Mouse (Mus musculus): Measurements from ENCODE around the gene Rbms1. TPM values are rescaled to one million over a fixed set of nuclear protein-coding genes. Genes with fewer than 3 reads are reported as not detected.
A peak's percentile ranks its signal among the peaks of the same experiment; 100 is the strongest.

Gene Rbms1
- polyA plus RNA-seq, 1 experiment from 2014 or later = 170 TPM

DNA sequence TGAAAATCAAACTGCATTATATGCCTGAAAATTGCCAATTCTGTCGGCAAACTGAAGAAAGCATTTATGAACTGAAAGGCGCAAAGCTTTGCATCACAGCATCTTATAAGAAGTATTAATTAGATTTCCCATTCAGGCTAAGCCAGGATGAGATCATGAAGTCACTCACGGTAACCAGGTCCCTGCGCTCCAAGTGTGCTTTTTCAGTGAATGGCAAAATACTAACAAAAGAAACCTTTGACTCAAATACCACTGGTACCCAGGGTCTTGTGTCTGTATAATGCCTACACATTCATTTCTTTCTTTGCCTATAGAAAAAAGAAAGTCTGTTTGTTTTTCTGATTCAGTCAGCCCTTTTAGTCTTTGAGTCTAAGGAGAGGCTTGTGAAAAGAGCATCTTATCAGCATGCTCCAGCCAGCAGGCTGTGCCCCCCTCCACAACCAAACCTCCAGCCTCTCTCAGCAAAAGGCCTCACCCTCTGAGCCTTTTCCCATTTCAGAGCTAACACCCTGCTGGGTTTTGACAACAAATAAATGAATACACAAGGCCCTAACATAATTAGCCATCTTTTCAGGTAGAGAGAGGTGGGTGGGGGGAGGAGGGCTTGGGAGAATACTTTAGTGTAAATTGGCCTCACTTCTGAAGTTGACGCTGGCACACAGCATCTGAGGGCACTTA lies 83.7 kb downstream of the Rbms1 start:
- Histone ChIP-seq H3K27ac (peak overlapping the region; percentile 78), H3K79me2 (ENCODE audit: inconsistent target) (peaks cover 63% of the 10 kb centered on the region), H3K4me3 (ENCODE audit: inconsistent target) (peak overlapping the region; percentile 61; the same call in 1 of the 2 replicates), H3K36me3 (ENCODE audit: inconsistent target) (no peaks in the 10 kb centered on the region)
- WGBS (ENCODE audit: missing documents) = 93% methylated on average over 4 of the region's 5 CpGs

DNA sequence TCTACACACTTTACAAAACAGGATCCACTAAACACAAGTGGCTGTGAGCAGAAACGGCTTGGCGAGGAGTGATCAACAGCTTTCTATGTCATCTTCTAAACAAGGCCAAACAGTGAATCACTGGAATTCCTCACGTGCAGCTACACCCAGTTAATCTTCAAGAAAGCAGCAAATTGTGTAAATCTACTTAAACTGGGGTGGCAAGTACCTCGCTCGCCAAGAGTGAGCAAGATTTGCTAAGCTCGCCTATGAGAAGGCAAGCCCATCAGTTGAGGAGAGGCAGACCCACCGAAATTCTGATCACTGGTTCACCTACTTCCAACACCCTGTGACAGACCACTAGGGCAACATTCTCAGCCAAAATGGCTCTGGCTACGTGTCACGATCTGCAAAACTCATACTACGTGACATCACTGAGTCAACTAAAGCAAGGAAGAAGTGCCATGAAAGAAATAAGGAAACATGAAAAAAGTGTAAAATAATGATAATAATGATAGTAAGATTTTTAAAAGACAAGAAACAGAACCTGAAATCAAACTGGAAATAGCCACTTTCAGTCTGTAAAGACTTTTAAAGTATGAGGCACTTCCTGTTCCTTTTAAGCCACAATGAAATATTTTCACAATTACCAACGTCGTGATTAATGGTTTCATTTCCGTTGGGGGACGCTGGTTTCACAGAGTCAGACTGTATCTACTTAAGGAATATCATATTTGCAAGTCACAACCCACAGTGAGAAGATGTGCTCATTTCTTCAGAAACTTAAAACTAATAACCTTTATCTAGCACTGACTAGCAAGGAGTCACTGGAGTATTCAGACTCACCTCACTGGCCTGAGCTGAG lies 85.2 kb downstream of the Rbms1 start:
- WGBS (ENCODE audit: missing documents) = 46% methylated on average over 14 of the region's 14 CpGs
- H3K36me3 ChIP-seq (ENCODE audit: inconsistent target) = no peaks in the 10 kb centered on the region
- H3K27ac ChIP-seq = peak overlapping the region; percentile 72
- H3K79me2 ChIP-seq (ENCODE audit: inconsistent target) = peaks cover 78% of the 10 kb centered on the region
- peak overlapping the region; percentile 8 for H3K4me3 ChIP-seq (ENCODE audit: inconsistent target)

DNA sequence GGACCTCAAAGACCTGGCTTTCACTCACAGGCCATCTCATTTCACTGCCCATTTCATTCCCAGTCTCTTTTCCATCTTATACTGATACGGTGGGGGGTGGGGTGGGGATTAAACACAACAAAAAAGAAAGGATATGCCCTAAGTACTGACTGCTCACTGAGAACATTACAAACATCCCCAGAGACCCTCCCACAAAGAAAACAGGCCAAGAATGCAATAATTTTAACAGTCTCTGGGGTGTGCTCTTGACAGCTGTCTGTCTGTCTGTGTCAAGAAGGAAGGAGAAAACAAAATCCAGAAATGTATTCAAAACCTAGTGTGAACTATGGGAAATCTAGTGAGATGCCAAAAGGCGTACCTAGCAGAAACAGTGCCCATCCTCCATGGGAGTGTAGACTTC lies 86.1 kb downstream of the Rbms1 start:
- no peak overlapping the region for H3K4me3 ChIP-seq (ENCODE audit: inconsistent target)
- 92% methylated on average over 2 of the region's 2 CpGs for WGBS (ENCODE audit: missing documents)
- H3K79me2 ChIP-seq (ENCODE audit: inconsistent target) = peaks cover 86% of the 10 kb centered on the region
- H3K36me3 ChIP-seq (ENCODE audit: inconsistent target) = no peaks in the 10 kb centered on the region
- peak overlapping the region; percentile 72 for H3K27ac ChIP-seq

DNA sequence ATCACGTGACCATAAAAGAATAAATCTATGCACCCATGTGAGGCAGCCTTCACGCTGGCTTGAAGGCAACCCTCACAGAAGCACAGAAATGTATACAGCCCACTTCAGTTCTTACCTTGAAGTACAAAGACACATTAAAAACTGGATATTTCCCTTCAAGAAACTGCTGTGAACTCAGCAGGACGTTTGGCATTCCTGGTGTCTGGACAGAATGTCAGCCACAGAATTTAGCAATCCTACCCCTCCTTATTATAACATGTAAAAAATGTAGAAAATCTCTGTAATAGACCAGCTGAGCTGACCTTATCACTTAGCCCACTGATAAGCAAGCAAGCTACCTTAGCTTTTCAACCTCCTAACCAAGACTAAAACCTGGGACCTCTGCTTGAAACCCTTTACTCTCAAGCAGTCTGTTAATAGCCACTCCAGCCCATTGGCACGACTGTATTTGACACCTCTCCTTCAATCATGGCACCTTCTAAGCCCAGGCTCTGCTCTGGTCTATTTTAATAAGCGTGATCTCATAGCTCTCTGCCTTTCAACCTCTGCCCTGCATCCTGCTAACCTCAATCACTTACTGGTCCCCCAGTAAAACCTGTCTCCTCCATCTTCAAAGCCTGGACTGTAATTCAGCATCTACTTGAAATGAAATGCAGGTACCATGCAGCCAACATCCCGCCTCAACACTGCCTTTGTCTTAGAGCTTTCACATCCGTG lies 90.7 kb downstream of the Rbms1 start:
- Histone ChIP-seq H3K4me3 (ENCODE audit: inconsistent target) (no peak overlapping the region), H3K27ac (no peak overlapping the region), H3K36me3 (ENCODE audit: inconsistent target) (no peaks in the 10 kb centered on the region), H3K79me2 (ENCODE audit: inconsistent target) (peaks cover 100% of the 10 kb centered on the region)
- 87% methylated on average over 7 of the region's 7 CpGs for WGBS (ENCODE audit: missing documents)

DNA sequence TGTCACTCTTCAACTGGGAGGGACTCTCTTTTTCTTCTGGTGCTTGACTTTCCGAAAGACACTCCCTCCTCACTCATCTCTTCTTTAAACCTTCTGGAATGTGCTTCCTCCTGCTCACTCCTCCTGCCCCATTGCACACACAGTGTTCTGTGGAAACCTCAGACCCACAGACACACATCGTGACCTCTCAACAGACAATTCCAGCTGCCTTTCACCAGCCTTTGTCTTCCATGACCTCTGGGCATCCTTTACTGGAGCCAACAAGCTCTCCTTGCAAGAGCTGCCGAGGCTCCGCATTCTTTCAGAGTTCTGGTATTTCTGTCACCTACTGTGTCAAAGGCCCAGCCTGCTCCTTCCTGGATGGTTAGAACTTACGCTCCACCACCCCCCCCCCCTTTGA lies 92.0 kb downstream of the Rbms1 start:
- H3K79me2 ChIP-seq (ENCODE audit: inconsistent target) = peaks cover 100% of the 10 kb centered on the region
- H3K4me3 ChIP-seq (ENCODE audit: inconsistent target) = no peak overlapping the region
- no peaks in the 10 kb centered on the region for H3K36me3 ChIP-seq (ENCODE audit: inconsistent target)
- 94% methylated on average over 5 of the region's 5 CpGs for WGBS (ENCODE audit: missing documents)
- no peak overlapping the region for H3K27ac ChIP-seq

DNA sequence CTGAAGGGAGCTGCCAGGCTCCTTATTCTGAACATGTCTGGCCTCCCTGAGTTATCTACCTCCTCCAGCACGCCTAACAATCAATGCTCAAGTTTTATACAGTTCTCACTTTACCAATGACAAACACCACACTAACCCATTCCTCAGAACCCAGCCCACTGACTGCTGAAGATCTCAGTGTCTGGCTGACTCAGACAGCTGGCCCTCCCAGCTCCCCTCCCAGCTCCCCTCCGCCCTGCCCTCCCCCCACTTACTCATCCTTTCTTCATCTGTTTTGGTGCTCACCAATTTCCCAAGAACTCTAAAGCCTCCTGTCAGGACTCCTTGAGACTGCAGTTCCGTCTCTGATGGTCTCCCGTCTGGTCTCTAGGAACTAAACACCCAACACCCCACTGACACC lies 92.5 kb downstream of the Rbms1 start:
- no peak overlapping the region for H3K27ac ChIP-seq
- H3K79me2 ChIP-seq (ENCODE audit: inconsistent target) = peaks cover 100% of the 10 kb centered on the region
- WGBS (ENCODE audit: missing documents) = 74% methylated on average over 4 of the region's 4 CpGs
- no peak overlapping the region for H3K4me3 ChIP-seq (ENCODE audit: inconsistent target)
- no peaks in the 10 kb centered on the region for H3K36me3 ChIP-seq (ENCODE audit: inconsistent target)

DNA sequence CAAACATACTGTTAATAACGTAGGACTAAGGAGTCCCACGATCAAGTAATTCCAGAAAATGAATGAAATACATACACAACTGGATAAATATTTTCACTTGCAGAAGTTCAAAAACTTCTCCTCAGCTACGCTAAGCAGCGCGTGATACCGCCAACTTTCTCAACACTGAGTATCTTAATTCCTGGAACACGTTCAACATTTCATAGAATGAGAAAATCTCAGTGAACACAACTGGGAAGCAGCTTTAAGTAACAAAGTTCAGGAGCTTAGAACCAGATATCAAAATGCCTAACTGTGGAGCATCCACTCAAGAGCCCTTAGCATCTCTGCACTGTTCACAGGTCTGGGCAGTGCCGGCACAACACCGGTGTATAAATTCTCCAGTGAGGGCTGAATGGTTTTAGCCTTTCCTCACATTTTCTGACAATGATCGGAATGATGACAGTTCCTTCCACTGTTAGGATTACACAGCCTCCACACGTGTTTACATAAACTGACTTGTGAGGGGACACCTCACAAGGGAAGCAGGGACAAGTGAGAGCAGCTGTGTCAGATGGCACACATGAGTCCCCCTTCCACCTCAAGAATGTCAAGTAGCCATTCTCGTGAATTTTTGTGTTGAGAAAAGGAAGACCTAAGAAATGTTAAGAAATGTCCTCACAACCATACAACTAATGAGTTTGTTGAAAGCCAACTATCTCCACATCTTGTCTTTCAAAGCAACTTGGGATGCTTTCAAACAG lies 93.8 kb downstream of the Rbms1 start:
- Histone ChIP-seq H3K79me2 (ENCODE audit: inconsistent target) (peaks cover 100% of the 10 kb centered on the region), H3K36me3 (ENCODE audit: inconsistent target) (no peaks in the 10 kb centered on the region), H3K4me3 (ENCODE audit: inconsistent target) (no peak overlapping the region), H3K27ac (no peak overlapping the region)
- WGBS (ENCODE audit: missing documents) = 94% methylated on average over 12 of the region's 12 CpGs

DNA sequence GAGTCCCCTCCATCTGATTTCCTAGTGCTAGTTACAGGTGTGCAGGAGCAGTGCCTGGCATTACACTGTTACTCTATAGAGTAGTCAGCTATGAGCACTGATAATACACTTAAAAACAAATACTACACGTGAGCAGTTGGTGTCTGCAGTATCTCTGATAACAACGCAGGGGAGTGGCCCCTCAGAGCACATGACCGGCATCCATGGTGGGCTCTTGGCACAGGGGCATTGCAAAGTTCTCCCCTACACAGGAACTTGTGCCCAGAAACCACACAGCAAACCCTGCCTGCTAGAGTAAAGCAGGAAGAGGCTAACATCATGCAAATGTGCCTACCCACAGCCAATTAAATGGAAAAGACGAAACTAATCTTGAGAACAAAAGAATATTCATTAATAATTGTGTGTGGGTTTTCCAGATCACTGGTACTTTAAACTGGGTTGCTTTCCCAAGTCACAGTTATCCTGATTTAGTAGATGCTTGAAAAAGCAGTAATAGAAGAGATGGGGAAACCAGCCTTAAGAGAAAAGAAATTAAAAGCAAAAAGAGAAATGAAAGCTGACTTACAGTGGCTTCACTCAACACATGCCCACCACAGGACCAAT lies 94.8 kb downstream of the Rbms1 start:
- Histone ChIP-seq H3K79me2 (ENCODE audit: inconsistent target) (peaks cover 100% of the 10 kb centered on the region), H3K27ac (no peak overlapping the region), H3K4me3 (ENCODE audit: inconsistent target) (no peak overlapping the region), H3K36me3 (ENCODE audit: inconsistent target) (no peaks in the 10 kb centered on the region)
- 8% methylated on average over 4 of the region's 4 CpGs for WGBS (ENCODE audit: missing documents)

DNA sequence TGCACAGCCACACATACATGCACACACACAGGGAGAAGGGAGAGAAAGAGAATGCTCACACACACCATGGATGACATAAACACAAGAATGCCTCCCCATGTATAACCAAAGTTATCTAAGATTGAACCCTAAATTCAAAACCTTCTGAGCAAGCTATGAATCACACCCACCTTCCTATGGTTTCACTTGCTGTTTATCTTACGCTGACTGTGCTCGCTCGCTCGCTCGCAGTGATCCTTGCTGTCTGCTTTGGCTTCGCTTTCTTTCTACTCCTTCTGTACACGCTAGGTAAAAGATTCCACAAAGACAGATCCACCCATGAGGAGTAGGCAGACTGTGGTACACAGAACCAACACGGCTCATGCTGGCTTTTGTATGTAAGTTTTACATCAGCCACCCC lies 95.7 kb downstream of the Rbms1 start:
- 96% methylated on average over 8 of the region's 8 CpGs for WGBS (ENCODE audit: missing documents)
- Histone ChIP-seq H3K36me3 (ENCODE audit: inconsistent target) (no peaks in the 10 kb centered on the region), H3K4me3 (ENCODE audit: inconsistent target) (no peak overlapping the region), H3K79me2 (ENCODE audit: inconsistent target) (peaks cover 100% of the 10 kb centered on the region), H3K27ac (no peak overlapping the region)

DNA sequence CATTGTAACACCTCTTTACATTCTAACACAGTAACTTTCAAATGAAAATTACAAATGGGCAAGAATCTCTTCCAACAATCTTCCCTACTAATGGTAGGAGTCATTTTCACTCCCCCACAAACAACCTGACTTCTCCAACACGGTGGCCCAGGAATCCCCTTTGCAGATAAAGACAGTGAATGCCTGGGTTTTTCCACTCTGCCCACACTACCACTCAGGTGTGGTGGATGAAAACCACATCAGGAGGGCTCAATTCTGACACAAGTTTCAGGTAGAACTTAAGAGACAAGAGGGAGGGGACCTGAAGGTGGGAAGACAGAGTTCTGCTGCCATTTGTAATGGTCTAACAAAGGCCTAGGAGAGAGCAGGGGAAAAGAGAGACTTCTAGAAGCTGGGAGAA lies 97.1 kb downstream of the Rbms1 start:
- Histone ChIP-seq H3K36me3 (ENCODE audit: inconsistent target) (0 out of 2 replicates have a peak, but pooled peaks cover 8% of the 10 kb centered on the region), H3K4me3 (ENCODE audit: inconsistent target) (no peak overlapping the region), H3K79me2 (ENCODE audit: inconsistent target) (peaks cover 100% of the 10 kb centered on the region), H3K27ac (no peak overlapping the region)
- 91% methylated on average over 1 of the region's 1 CpGs for WGBS (ENCODE audit: missing documents)

DNA sequence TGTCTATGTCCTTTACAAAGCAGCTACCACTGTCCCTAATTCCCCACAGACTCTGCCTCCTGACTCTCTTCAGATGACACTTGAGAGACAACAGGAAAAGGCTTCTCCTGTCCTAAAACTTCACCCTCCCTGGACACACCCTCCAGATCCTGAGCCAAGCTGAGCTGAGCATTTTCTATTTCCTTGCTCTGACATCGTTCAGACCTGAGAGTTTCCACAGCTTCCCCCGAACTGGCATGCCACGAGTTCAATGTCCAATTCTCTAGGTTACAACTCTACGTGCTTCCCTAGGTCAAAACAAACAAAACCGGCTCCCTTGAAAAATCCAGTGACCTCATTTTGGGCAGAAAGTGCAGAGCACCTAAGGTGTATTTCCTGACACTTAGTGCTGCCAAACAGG lies 98.0 kb downstream of the Rbms1 start:
- whole genome bisulfite sequencing (ENCODE audit: missing documents) = 65% methylated on average over 5 of the region's 5 CpGs
- Histone ChIP-seq H3K4me3 (ENCODE audit: inconsistent target) (no peak overlapping the region), H3K36me3 (ENCODE audit: inconsistent target) (peaks cover 15% of the 10 kb centered on the region), H3K79me2 (ENCODE audit: inconsistent target) (peaks cover 100% of the 10 kb centered on the region), H3K27ac (peak overlapping the region; percentile 35)

DNA sequence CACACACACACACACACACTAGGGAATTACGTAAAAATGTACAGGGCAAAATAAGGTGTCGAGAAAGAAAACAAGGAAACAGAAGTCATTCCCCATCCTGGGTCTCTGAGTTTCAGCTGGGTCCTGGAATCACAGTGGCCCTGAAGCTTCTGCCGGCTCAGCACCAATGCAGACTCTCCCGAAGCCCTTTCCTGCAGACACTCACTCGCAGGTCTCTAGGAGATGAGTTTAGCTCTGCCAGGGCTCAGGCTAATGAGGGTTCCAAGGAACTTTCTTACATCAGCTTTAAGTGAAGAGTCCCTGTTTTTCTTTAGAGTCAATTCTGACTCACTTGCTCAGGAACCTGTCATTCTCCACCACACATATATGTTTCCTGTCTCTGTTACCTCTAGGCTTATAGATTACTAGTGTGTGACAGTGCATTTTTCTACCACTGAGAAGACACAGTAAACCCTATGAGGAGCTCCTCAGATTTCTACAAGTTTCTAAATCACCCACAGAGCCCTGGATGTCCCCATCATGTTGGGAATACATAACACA lies 98.7 kb downstream of the Rbms1 start:
- H3K36me3 ChIP-seq (ENCODE audit: inconsistent target) = peaks cover 21% of the 10 kb centered on the region
- peak overlapping the region; percentile 35 for H3K27ac ChIP-seq
- 88% methylated on average over 5 of the region's 5 CpGs for WGBS (ENCODE audit: missing documents)
- H3K79me2 ChIP-seq (ENCODE audit: inconsistent target) = peaks cover 100% of the 10 kb centered on the region
- no peak overlapping the region for H3K4me3 ChIP-seq (ENCODE audit: inconsistent target)

DNA sequence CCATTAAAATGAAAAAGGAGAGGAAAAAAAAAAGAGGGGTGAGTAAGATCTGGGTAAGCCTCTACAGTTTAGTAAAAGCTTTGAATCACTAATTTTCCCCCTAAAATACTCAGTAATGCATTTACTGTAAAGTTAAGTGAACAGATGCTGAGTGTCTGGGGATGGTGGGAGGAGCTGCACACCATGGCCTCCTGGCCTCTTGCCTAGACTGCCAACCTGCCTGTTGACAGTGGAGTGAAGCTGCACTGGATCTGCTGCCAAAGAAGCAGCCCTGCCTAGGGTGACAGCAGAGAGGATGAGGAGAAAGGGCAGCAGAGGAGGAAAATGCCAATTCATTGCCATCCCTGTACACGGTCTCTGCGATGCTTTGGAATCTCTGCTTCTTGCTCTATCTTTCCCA lies 99.2 kb downstream of the Rbms1 start:
- peaks cover 100% of the 10 kb centered on the region for H3K79me2 ChIP-seq (ENCODE audit: inconsistent target)
- no peak overlapping the region for H3K4me3 ChIP-seq (ENCODE audit: inconsistent target)
- H3K27ac ChIP-seq = no peak overlapping the region
- peaks cover 26% of the 10 kb centered on the region for H3K36me3 ChIP-seq (ENCODE audit: inconsistent target)
- 87% methylated on average over 2 of the region's 2 CpGs for WGBS (ENCODE audit: missing documents)

Data from macrophage (primary cell).